Mouse (Mus musculus): ENCODE measurements around the gene Mdm4.

DNA sequence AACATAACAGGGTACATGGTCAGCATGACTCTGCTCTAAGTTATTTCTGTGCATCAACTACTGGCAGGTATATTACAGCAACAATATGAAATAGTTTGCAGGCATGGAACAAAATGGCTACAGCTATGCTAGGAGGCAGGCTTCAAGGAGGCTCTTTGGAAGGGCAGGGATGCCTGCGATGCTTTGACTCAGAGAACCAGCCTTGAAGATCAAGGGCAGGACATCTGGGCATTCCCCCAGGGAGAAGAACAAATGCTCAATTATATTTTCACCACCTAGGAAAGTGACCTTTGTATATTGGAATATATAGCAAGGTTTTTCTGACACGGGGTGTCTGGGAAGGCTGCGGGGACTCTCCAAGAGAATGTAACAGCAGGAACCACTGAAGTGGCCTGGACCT, 68.6 kb downstream of the Mdm4 start:
- no peak for TF ChIP-seq CTCF (IDR thresholded peaks at IDR 0.05; ENCODE audit: low read depth, low read length)
- no peak for TF ChIP-seq POLR2A (IDR thresholded peaks at IDR 0.05; ENCODE audit: insufficient read depth, low read length)
- no peak for TF ChIP-seq EP300 (IDR thresholded peaks at IDR 0.05; ENCODE audit: insufficient read depth, low read depth, low read length)
